In the genomic region with DNA sequence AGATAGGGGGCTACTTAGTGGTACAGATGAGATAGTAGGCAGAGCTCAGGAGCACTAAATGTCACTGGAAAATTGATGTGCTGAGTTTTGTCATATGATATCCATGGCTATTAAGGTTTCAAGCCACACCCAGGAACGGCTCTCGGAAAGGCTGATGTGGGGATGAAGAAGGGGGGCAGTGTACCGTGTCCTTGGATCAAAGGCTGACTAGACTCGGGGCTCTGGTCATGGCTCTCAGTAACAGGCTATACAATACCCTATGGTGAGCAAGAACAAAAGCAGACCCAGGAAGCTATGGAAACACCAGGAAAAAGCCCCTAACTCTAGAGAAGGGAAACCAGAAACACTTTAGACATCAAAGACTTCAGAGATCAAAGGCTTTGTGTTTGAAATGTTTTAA, we compare ENCODE assay signal across 25 mouse cellular contexts. TPM values are rescaled to one million over a fixed set of nuclear protein-coding genes. Genes with fewer than 3 reads are reported as not detected.
DNase-seq lines count a peak whose midpoint lies in the region; ATAC-seq and TF ChIP-seq lines count a peak whose summit lies in the region.
"Had no signal": no experiment of that assay in that cellular context is flagged by ENCODE, and none has a peak within 500 bp of the region (broad histone marks: within the 10 kb centered on the region; RNA-seq: fewer than 3 reads in every experiment).

No protein-coding gene starts in this region.

- no peak overlapping the region for H3K4me2 ChIP-seq in kidney, embryonic 16.5 days (replicated peaks; ENCODE audit: low read depth, low read length)
- no peak overlapping the region for H3K4me2 ChIP-seq in hindbrain, postnatal 0 days (ENCODE audit: low read depth, low read length)
- H3K4me2 ChIP-seq: forebrain, embryonic 13.5 days; heart, embryonic 11.5 days; hindbrain, embryonic 12.5 days; lung, embryonic 15.5 days; midbrain, embryonic 13.5 days; neural tube, embryonic 12.5 days had no signal

- H3K9ac ChIP-seq in kidney, embryonic 16.5 days (replicated peaks; ENCODE audit: low read length): no peak overlapping the region
- no peak overlapping the region for H3K9ac ChIP-seq in hindbrain, postnatal 0 days (replicated peaks; ENCODE audit: low read length)
- H3K9ac ChIP-seq: forebrain, embryonic 13.5 days; hindbrain, embryonic 12.5 days; lung, embryonic 15.5 days; midbrain, embryonic 13.5 days; neural tube, embryonic 12.5 days had no signal

- no peak for TF ChIP-seq CTCF in hindbrain, postnatal 0 days (IDR thresholded peaks at IDR 0.05; ENCODE audit: low read depth)

- H3K9me3 ChIP-seq in kidney, embryonic 16.5 days (ENCODE audit: low read length): peaks cover 4% of the 10 kb centered on the region; the same call in 1 of the 2 replicates
- no peaks in the 10 kb centered on the region for H3K9me3 ChIP-seq in hindbrain, postnatal 0 days (ENCODE audit: low read length)
- H3K9me3 ChIP-seq: hindbrain, embryonic 12.5 days; lung, embryonic 15.5 days; midbrain, embryonic 13.5 days; neural tube, embryonic 12.5 days had no signal

- ATAC-seq in kidney, embryonic 16.5 days (ENCODE audit: low FRiP score, low TSS enrichment): peak; percentile 93
- ATAC-seq in hindbrain, postnatal 0 days: no peak
- ATAC-seq: CD4-positive, CD25-positive, alpha-beta regulatory T cell, adult 4 months; forebrain, embryonic 13.5 days; intestine, embryonic 16.5 days; midbrain, embryonic 13.5 days had no signal

- no peak for DNase-seq in kidney, postnatal 25 days
- DNase-seq in embryo, embryonic 10 days (ENCODE audit: low spot score): peak; percentile 46
- peak; percentile 42 for DNase-seq in embryo, embryonic 9.5 days (ENCODE audit: extremely low spot score)
- DNase-seq in naive thymus-derived CD4-positive, alpha-beta T cell, adult 2 months (ENCODE audit: low read depth): peak; percentile 10
- no peak for DNase-seq in hindbrain, postnatal 0 days (ENCODE audit: low spot score)
- no peak for DNase-seq in natural killer cell, adult 2 months (ENCODE audit: low spot score in 2 of 2)
- DNase-seq: adrenal gland, adult 2 months; cerebellum, adult 2 months; gastrocnemius, postnatal 14 days; heart, postnatal 36 days; right cerebral cortex, postnatal 4 days; thymus, adult 18-20 months; thymus, postnatal 36 days had no signal

- 0 out of 2 replicates have a peak, but pooled peaks cover 4% of the 10 kb centered on the region for H3K4me1 ChIP-seq in kidney, embryonic 16.5 days (ENCODE audit: insufficient read depth, low read length)
- no peaks in the 10 kb centered on the region for H3K4me1 ChIP-seq in hindbrain, postnatal 0 days (ENCODE audit: insufficient read depth, low read length)
- H3K4me1 ChIP-seq: forebrain, embryonic 13.5 days; lung, embryonic 15.5 days; midbrain, embryonic 13.5 days; neural tube, embryonic 12.5 days had no signal

- WGBS in kidney, embryonic 16.5 days: 3% methylated on average over 4 of the region's 4 CpGs
- 9% methylated on average over 4 of the region's 4 CpGs for WGBS in hindbrain, postnatal 0 days

- H3K27me3 ChIP-seq in kidney, embryonic 16.5 days (ENCODE audit: insufficient read depth, low read length): no peaks in the 10 kb centered on the region
- H3K27me3 ChIP-seq in hindbrain, postnatal 0 days (ENCODE audit: insufficient read depth, low read length): no peaks in the 10 kb centered on the region
- H3K27me3 ChIP-seq: forebrain, embryonic 13.5 days; hindbrain, embryonic 12.5 days; lung, embryonic 15.5 days; midbrain, embryonic 13.5 days; neural tube, embryonic 12.5 days had no signal

- no peak overlapping the region for H3K4me3 ChIP-seq in kidney, embryonic 16.5 days (ENCODE audit: low read length)
- H3K4me3 ChIP-seq in hindbrain, postnatal 0 days (ENCODE audit: low read length): no peak overlapping the region
- H3K4me3 ChIP-seq: forebrain, embryonic 13.5 days; hindbrain, embryonic 12.5 days; lung, embryonic 15.5 days; midbrain, embryonic 13.5 days; neural tube, embryonic 12.5 days had no signal

- H3K27ac ChIP-seq in kidney, embryonic 16.5 days (ENCODE audit: low read length): peak overlapping the region; percentile 49; the same call in 1 of the 2 replicates
- no peak overlapping the region for H3K27ac ChIP-seq in hindbrain, postnatal 0 days
- H3K27ac ChIP-seq: forebrain, embryonic 13.5 days; hindbrain, embryonic 12.5 days; lung, embryonic 15.5 days; midbrain, embryonic 13.5 days; neural tube, embryonic 12.5 days; stomach, postnatal 0 days had no signal

- H3K36me3 ChIP-seq in kidney, embryonic 16.5 days (ENCODE audit: insufficient read depth, low read length): no peaks in the 10 kb centered on the region
- H3K36me3 ChIP-seq in hindbrain, postnatal 0 days (ENCODE audit: insufficient read depth, low read length): no peaks in the 10 kb centered on the region
- H3K36me3 ChIP-seq: hindbrain, embryonic 12.5 days; lung, embryonic 15.5 days; midbrain, embryonic 13.5 days; neural tube, embryonic 12.5 days had no signal

RNA-seq across cellular contexts. Expression of a gene that starts 8.6 kb away (rescaled TPM):
- polyA plus RNA-seq in kidney, embryonic 16.5 days (2015; fragmentation: Nextera tagmentation; extraction: Ambion mirVana): 37.2 and 39.6 TPM in 2 replicates
- 2.7 and 3.4 TPM in 2 replicates for total RNA-seq in hindbrain, postnatal 0 days (2014; rRNA removed)
- polyA plus RNA-seq in hindbrain, postnatal 0 days (2015; fragmentation: Nextera tagmentation; extraction: Ambion mirVana): 30.9 and 32.3 TPM in 2 replicates

RNA-seq across cellular contexts. Expression of a gene that starts 31.8 kb away (rescaled TPM):
- 1.5 and 2.0 TPM in 2 replicates for polyA plus RNA-seq in kidney, embryonic 16.5 days (2015; fragmentation: Nextera tagmentation; extraction: Ambion mirVana)
- 15.5 and 16.5 TPM in 2 replicates for total RNA-seq in hindbrain, postnatal 0 days (2014; rRNA removed)
- 20.3 and 20.6 TPM in 2 replicates for polyA plus RNA-seq in hindbrain, postnatal 0 days (2015; fragmentation: Nextera tagmentation; extraction: Ambion mirVana)
- total RNA-seq: granulocyte monocyte progenitor cell, adult 5-6 weeks; liver, adult 2 months had no signal
- polyA plus RNA-seq: liver, adult 2 months had no signal

Comparison
In these comparisons a context has a peak if more than half of its experiments do, and no peak if none do; other contexts are left out.
1. DNase-seq: peak in embryo, embryonic 10 days (single experiment), embryo, embryonic 9.5 days (single experiment) and naive thymus-derived CD4-positive, alpha-beta T cell, adult 2 months (single experiment); none in kidney, postnatal 25 days (0 of 2), hindbrain, postnatal 0 days (single experiment) and natural killer cell, adult 2 months (0 of 2).